Mouse (Mus musculus) myocyte (in vitro differentiated cells): ENCODE measurements at regions not wholly inside any gene's neighbourhood (a gene's known extent, or its start where the extent isn't known, plus 50 kb on each side); places are given as distances from the start of the nearest gene placed in this dataset.

Source experiments
- H3K27me3 ChIP-seq: one replicate; pipeline ENCODE4 v1.6.1; 2011; ENCODE audit not compliant: control insufficient read depth, insufficient read depth, insufficient read length
- H3K36me3 ChIP-seq: one replicate; pipeline ENCODE4 v1.6.1; 2011; ENCODE audit not compliant: control insufficient read depth, insufficient read depth
- H3K4me2 ChIP-seq: one replicate; pipeline ENCODE4 v1.6.1; 2011; ENCODE audit warnings: low read depth, control low read depth
- H3K4me3 ChIP-seq: one replicate; pipeline ENCODE4 v1.5.1; 2011; ENCODE audit warnings: mild to moderate bottlenecking, control low read depth, moderate library complexity
- H3K79me2 ChIP-seq: one replicate; pipeline ENCODE4 v1.6.1; 2011; ENCODE audit not compliant: control insufficient read depth, insufficient read depth
- H3ac ChIP-seq: one replicate; pipeline ENCODE4 v1.6.1; 2011; ENCODE audit not compliant: control insufficient read depth, insufficient read length
- CEBPB ChIP-seq: IDR thresholded peaks from 2 replicates; pipeline ENCODE4 v1.6.1; 2011; ENCODE audit warnings: mild to moderate bottlenecking, moderate library complexity; ENCODE audit not compliant: poor library complexity, insufficient read depth, severe bottlenecking
- E2F4 ChIP-seq: IDR thresholded peaks from one replicate; pipeline ENCODE4 v1.6.1; 2011; ENCODE audit warnings: mild to moderate bottlenecking, control low read depth, moderate library complexity; ENCODE audit not compliant: insufficient read depth
- MAX ChIP-seq: IDR thresholded peaks from one replicate; pipeline ENCODE4 v1.6.1; 2011; ENCODE audit warnings: low read depth, mild to moderate bottlenecking, control low read depth
- MYOD1 ChIP-seq, 3 experiments: IDR thresholded peaks; one replicate each; pipeline ENCODE4 v1.6.1; 2011; ENCODE audit warnings: control low read depth in 2 of 3, low read depth in 2 of 3, mild to moderate bottlenecking in 2 of 3, moderate library complexity in 1 of 3; ENCODE audit not compliant: insufficient read length in 2 of 3, control insufficient read depth in 1 of 3
- MYOG ChIP-seq, 3 experiments: IDR thresholded peaks; one replicate each; pipeline ENCODE4 v1.6.1; 2011; ENCODE audit warnings: control low read depth in 2 of 3, low read depth in 2 of 3, mild to moderate bottlenecking in 2 of 3; ENCODE audit not compliant: insufficient read length in 2 of 3, control insufficient read depth in 1 of 3, insufficient read depth in 1 of 3
- POLR2A ChIP-seq: IDR thresholded peaks from one replicate; pipeline ENCODE4 v1.6.1; 2011; ENCODE audit warnings: low read depth, mild to moderate bottlenecking, control low read depth, moderate library complexity; ENCODE audit not compliant: insufficient read length
- POLR2AphosphoS2 ChIP-seq: IDR thresholded peaks from one replicate; pipeline ENCODE4 v1.6.1; 2011; ENCODE audit warnings: low read depth, control low read depth; ENCODE audit not compliant: insufficient read length
- REST ChIP-seq: IDR thresholded peaks from one replicate; pipeline ENCODE4 v1.6.1; 2011; ENCODE audit warnings: mild to moderate bottlenecking, control low read depth, moderate library complexity; ENCODE audit not compliant: insufficient read depth, insufficient read length
- SRF ChIP-seq: IDR thresholded peaks from one replicate; pipeline ENCODE4 v1.6.1; 2011; ENCODE audit warnings: low read depth; ENCODE audit not compliant: control insufficient read depth, insufficient read length
- TCF12 ChIP-seq: IDR thresholded peaks from one replicate; pipeline ENCODE4 v1.6.1; 2011; ENCODE audit warnings: mild to moderate bottlenecking, control low read depth; ENCODE audit not compliant: poor library complexity, insufficient read depth, severe bottlenecking
- TCF3 ChIP-seq: IDR thresholded peaks from one replicate; pipeline ENCODE4 v1.6.1; 2011; ENCODE audit warnings: low read depth, control low read depth; ENCODE audit not compliant: insufficient read length
- USF1 ChIP-seq: IDR thresholded peaks from one replicate; pipeline ENCODE4 v1.6.1; 2011; ENCODE audit warnings: low read depth, mild to moderate bottlenecking, control low read depth, moderate library complexity

DNA sequence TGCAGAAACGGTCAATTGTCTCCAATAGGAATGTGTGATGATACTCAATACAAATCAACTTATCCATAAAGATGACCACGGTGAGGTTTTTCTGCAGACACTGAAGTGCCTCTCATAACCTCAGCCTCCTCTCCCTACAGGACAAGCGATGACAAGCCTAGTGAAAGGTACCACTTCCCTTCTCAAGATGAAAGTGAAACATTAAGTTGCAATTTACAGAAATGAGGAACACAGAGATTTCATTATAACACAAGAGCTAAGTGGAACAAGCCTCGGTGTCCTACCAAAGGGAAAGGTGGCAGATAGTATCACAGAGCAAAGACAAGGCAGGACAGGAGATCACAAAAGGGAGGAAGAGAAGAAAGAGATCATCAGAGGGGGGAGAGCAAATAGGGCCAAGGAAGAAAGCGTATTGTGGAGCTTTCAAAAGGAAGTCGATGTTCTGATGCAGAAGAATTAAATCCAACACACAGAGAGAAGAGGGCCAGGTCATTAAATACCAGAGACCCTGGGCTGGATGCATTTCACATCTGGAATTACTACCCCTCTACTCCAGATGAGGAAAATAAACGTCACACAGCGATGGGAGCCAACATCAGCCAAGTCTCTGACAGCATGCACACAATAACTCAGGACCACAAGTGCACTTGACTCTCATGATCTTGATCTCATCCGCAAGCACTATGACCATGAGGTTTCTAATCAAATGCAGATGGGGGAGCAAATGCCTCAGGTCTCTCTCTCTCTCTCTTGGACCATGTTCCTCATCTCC is 70.0 kb upstream of the Kdr start:
- H3K4me2 ChIP-seq, result no peak overlapping the region
- no peak overlapping the region for H3K4me3 ChIP-seq
- no peaks in the 10 kb centered on the region for H3K36me3 ChIP-seq
- TF ChIP-seq SRF, result no peak
- no peak for TF ChIP-seq POLR2AphosphoS2
- TF ChIP-seq TCF3, result no peak
- no peak for TF ChIP-seq USF1
- H3ac ChIP-seq, result no peak overlapping the region
- no peaks in the 10 kb centered on the region for H3K79me2 ChIP-seq
- H3K27me3 ChIP-seq, result no peaks in the 10 kb centered on the region

DNA sequence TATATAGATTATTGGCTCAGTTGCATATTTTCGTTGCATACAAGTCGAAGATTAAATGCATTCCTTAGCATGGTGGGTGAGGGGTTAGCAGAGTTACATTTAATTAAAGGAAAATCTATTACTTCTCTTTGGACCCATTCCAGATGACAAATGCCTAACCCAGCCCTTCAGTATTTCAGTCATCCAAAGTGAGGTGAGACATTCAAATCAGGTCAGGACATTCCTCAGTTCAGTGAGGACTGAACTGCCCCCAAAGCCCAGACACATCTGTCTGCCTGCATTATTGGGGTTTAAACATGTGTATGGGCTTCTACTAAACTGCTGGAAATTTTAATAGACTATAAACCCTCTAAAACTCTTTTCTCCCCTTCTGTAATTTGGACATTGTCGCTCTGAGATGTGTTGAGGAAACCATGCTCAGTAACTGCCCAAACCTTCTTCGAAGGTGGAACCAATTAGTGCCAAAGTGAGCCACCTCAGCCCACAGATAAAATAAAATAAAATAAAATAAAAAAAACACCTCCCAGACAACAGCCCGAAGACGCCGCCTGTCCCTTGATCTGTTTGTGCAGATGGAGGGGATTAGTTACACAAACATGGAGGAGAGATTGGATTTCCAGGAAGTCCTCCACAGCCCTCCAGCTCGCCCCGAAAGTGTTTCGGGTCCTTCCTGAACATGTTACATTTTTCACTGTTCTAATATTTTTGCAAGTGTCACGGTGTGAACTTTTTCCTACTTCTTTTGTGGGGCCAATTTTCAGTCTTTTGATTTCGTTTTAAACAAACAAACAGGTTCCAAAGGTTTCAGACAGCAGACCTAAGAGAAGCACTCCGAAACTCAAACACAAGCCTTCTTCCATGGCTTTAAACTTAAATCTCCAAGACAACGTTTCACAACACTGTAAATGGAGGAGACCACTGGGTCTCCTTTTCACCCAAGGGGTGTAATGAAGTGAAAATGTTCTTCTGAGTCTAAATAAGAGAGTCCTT is 65.6 kb upstream of the Kdr start:
- no peaks in the 10 kb centered on the region for H3K27me3 ChIP-seq
- no peaks in the 10 kb centered on the region for H3K79me2 ChIP-seq
- no peaks in the 10 kb centered on the region for H3K36me3 ChIP-seq
- no peak overlapping the region for H3ac ChIP-seq
- TF ChIP-seq E2F4 (no peak), TCF12 (no peak), CEBPB (no peak), USF1 (no peak), TCF3 (no peak), MYOG (IDR thresholded peaks at IDR 0.05; ENCODE audit: control insufficient read depth in 1 of 3, insufficient read depth in 1 of 3, insufficient read length in 2 of 3, low read depth in 2 of 3) (no peak), REST (no peak), MAX (no peak), POLR2A (no peak), SRF (no peak), POLR2AphosphoS2 (no peak), MYOD1 (IDR thresholded peaks at IDR 0.05; ENCODE audit: control insufficient read depth in 1 of 3, insufficient read length in 2 of 3, low read depth in 2 of 3) (no peak)
- no peak overlapping the region for H3K4me2 ChIP-seq
- no peak overlapping the region for H3K4me3 ChIP-seq

DNA sequence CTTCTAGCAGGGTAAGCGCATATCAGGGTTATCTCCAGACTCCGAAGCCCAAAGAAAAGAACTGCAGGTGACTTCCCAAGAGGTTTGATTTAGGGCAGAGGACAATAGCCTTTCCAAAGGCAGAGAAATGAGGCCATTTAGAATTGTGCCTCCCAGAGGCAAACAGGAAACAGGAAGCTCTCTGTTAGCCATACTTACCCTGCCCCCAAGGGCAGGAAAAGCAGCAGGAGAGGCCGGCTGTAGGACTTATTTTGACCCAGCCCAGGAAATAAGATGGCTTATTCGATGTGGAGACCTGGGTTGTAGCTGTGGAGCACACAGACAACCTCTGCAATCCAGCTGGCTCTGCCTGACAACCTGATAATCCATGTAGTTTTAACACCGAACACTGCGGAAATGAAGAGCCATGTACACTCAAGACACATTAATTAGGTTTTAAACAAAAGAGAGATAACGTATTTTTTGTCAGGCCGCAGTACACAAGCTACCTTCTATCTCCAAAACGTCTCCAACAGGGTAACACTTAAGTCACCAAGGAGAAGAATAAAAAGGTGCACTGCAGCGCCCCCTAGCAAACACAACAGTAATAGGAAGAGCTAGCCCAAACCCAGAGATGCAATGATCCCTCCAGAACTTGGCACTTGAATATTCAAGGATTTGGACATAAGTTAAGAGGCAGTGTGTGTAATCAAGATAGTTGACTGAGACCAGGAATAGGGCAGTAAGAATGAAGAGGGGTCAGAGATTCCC is 62.4 kb upstream of the Kdr start:
- TF ChIP-seq TCF3 (no peak), MYOD1 (IDR thresholded peaks at IDR 0.05; ENCODE audit: control insufficient read depth in 1 of 3, insufficient read length in 2 of 3, low read depth in 2 of 3) (no peak), MAX (no peak), POLR2A (no peak), USF1 (no peak), MYOG (IDR thresholded peaks at IDR 0.05; ENCODE audit: control insufficient read depth in 1 of 3, insufficient read depth in 1 of 3, insufficient read length in 2 of 3, low read depth in 2 of 3) (no peak), POLR2AphosphoS2 (no peak), REST (no peak)

DNA sequence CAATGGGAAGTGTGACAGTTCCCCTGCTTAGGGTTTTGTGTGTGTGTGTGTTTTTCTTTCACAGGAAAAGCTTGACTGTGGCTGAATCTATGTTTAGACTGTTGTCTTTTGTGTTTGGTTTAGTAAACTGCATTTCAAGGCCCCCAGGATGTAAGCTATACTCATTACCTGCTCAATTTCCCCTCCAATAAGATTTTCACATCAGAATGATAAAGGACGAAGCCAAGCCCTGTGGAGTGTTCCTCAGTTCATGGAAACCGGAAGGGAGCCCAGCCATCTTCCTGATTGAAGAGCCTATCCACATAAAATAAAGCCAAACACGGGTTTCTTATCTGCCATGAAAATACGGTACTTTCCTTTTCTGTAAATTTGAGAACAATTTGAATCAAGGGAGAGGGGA is 50.5 kb upstream of the Kdr start:
- Histone ChIP-seq H3K4me2 (no peak overlapping the region), H3K27me3 (no peaks in the 10 kb centered on the region), H3ac (no peak overlapping the region), H3K36me3 (no peaks in the 10 kb centered on the region), H3K4me3 (no peak overlapping the region), H3K79me2 (no peaks in the 10 kb centered on the region)
- TF ChIP-seq MYOG (IDR thresholded peaks at IDR 0.05; ENCODE audit: control insufficient read depth in 1 of 3, insufficient read depth in 1 of 3, insufficient read length in 2 of 3, low read depth in 2 of 3) (no peak), E2F4 (no peak), POLR2A (no peak), USF1 (no peak), TCF12 (no peak), POLR2AphosphoS2 (no peak), CEBPB (no peak), REST (no peak), SRF (no peak), MAX (no peak), TCF3 (no peak), MYOD1 (IDR thresholded peaks at IDR 0.05; ENCODE audit: control insufficient read depth in 1 of 3, insufficient read length in 2 of 3, low read depth in 2 of 3) (no peak)

More for the DNA sequence above, 62.4 kb upstream of the Kdr start:
- Histone ChIP-seq H3K79me2 (no peaks in the 10 kb centered on the region), H3K4me2 (no peak overlapping the region), H3ac (no peak overlapping the region), H3K27me3 (no peaks in the 10 kb centered on the region), H3K4me3 (no peak overlapping the region), H3K36me3 (no peaks in the 10 kb centered on the region)
